Mouse (Mus musculus): ENCODE results near the gene Dkk2. TPM values are rescaled to one million over a fixed set of nuclear protein-coding genes. Genes with fewer than 3 reads are reported as not detected.

Dkk2 gene
- polyA plus RNA-seq, 1 experiment from 2014 or later = 2.5 TPM

- WGBS = 3% methylated on average over 23 of the region's 23 CpGs
- no peak overlapping the region for H3K9ac ChIP-seq
- no peak overlapping the region for H3K27ac ChIP-seq
These were observed 795 bp downstream of the Dkk2 start for GRCm38 (mm10) chr3:132085823-132086350.

GRCm38 (mm10) chr3:132086461-132086860 is 1.4 kb downstream of the Dkk2 start:
- Histone ChIP-seq H3K27me3 (peaks cover 33% of the 10 kb centered on the region), H3K4me1 (peaks cover 34% of the 10 kb centered on the region), H3K4me3 (peak overlapping the region; percentile 43), H3K9ac (no peak overlapping the region), H3K27ac (no peak overlapping the region), H3K4me2 (peak overlapping the region; percentile 93), H3K36me3 (no peaks in the 10 kb centered on the region), H3K9me3 (no peaks in the 10 kb centered on the region)
- 26% methylated on average over 5 of the region's 5 CpGs for WGBS
- no peak for ATAC-seq (ENCODE audit: borderline replicate concordance, extremely low read depth, low FRiP score, low TSS enrichment)

More at GRCm38 (mm10) chr3:132085823-132086350, 795 bp downstream of the Dkk2 start:
- Histone ChIP-seq H3K4me3 (peak overlapping the region; percentile 43), H3K4me1 (peaks cover 34% of the 10 kb centered on the region), H3K4me2 (peak overlapping the region; percentile 93), H3K36me3 (no peaks in the 10 kb centered on the region), H3K27me3 (peaks cover 33% of the 10 kb centered on the region), H3K9me3 (no peaks in the 10 kb centered on the region)
- no peak for ATAC-seq (ENCODE audit: borderline replicate concordance, extremely low read depth, low FRiP score, low TSS enrichment)

- peak; percentile 64 for ATAC-seq (ENCODE audit: borderline replicate concordance, extremely low read depth, low FRiP score, low TSS enrichment)
- peaks cover 34% of the 10 kb centered on the region for H3K4me1 ChIP-seq
- no peaks in the 10 kb centered on the region for H3K9me3 ChIP-seq
- H3K4me2 ChIP-seq = peak overlapping the region; percentile 93
- peaks cover 33% of the 10 kb centered on the region for H3K27me3 ChIP-seq
- H3K27ac ChIP-seq = no peak overlapping the region
- peak overlapping the region; percentile 35 for H3K4me3 ChIP-seq
- 1% methylated on average over 21 of the region's 21 CpGs for WGBS
- H3K36me3 ChIP-seq = no peaks in the 10 kb centered on the region
- peak overlapping the region; percentile 13; the same call in 1 of the 2 replicates for H3K9ac ChIP-seq
These were observed 2.0 kb downstream of the Dkk2 start for GRCm38 (mm10) chr3:132087011-132087486.

- Histone ChIP-seq H3K4me2 (no peak overlapping the region), H3K4me3 (no peak overlapping the region), H3K9ac (no peak overlapping the region), H3K9me3 (no peaks in the 10 kb centered on the region), H3K36me3 (no peaks in the 10 kb centered on the region), H3K27me3 (no peaks in the 10 kb centered on the region; the same call in 1 of the 2 replicates), H3K27ac (no peak overlapping the region), H3K4me1 (no peaks in the 10 kb centered on the region)
- no peak for ATAC-seq (ENCODE audit: borderline replicate concordance, extremely low read depth, low FRiP score, low TSS enrichment)
- 88% methylated on average over 3 of the region's 3 CpGs for WGBS
These were observed 7.9 kb downstream of the Dkk2 start for GRCm38 (mm10) chr3:132092983-132093382.

GRCm38 (mm10) chr3:132096296-132096695 is 11.2 kb downstream of the Dkk2 start:
- Histone ChIP-seq H3K27ac (no peak overlapping the region), H3K27me3 (no peaks in the 10 kb centered on the region), H3K9me3 (no peaks in the 10 kb centered on the region), H3K9ac (no peak overlapping the region), H3K4me2 (no peak overlapping the region), H3K4me1 (no peaks in the 10 kb centered on the region), H3K4me3 (no peak overlapping the region), H3K36me3 (no peaks in the 10 kb centered on the region)
- ATAC-seq (ENCODE audit: borderline replicate concordance, extremely low read depth, low FRiP score, low TSS enrichment) = no peak; the same call in 1 of the 2 replicates
- 48% methylated on average over 6 of the region's 6 CpGs for WGBS

- Histone ChIP-seq H3K4me3 (no peak overlapping the region), H3K4me1 (peaks cover 8% of the 10 kb centered on the region; the same call in 1 of the 2 replicates), H3K9ac (no peak overlapping the region), H3K4me2 (no peak overlapping the region), H3K27ac (no peak overlapping the region), H3K36me3 (no peaks in the 10 kb centered on the region), H3K27me3 (no peaks in the 10 kb centered on the region), H3K9me3 (no peaks in the 10 kb centered on the region)
- no peak for ATAC-seq (ENCODE audit: borderline replicate concordance, extremely low read depth, low FRiP score, low TSS enrichment)
- WGBS = 58% methylated on average over 3 of the region's 3 CpGs
These were observed 15.7 kb downstream of the Dkk2 start for GRCm38 (mm10) chr3:132100746-132101145.

- Histone ChIP-seq H3K36me3 (no peaks in the 10 kb centered on the region), H3K27me3 (no peaks in the 10 kb centered on the region), H3K9ac (no peak overlapping the region), H3K4me3 (no peak overlapping the region), H3K9me3 (no peaks in the 10 kb centered on the region), H3K4me2 (peak overlapping the region; percentile 36), H3K4me1 (peaks cover 8% of the 10 kb centered on the region; the same call in 1 of the 2 replicates), H3K27ac (no peak overlapping the region)
- no peak for ATAC-seq (ENCODE audit: borderline replicate concordance, extremely low read depth, low FRiP score, low TSS enrichment)
- WGBS = 18% methylated on average over 9 of the region's 9 CpGs
These were observed 17.9 kb downstream of the Dkk2 start for GRCm38 (mm10) chr3:132103020-132103419.

GRCm38 (mm10) chr3:132103454-132103853 is 18.4 kb downstream of the Dkk2 start:
- Histone ChIP-seq H3K36me3 (no peaks in the 10 kb centered on the region), H3K27ac (no peak overlapping the region), H3K4me2 (peak overlapping the region; percentile 36), H3K4me1 (peaks cover 8% of the 10 kb centered on the region; the same call in 1 of the 2 replicates), H3K9ac (no peak overlapping the region), H3K9me3 (no peaks in the 10 kb centered on the region), H3K27me3 (no peaks in the 10 kb centered on the region), H3K4me3 (no peak overlapping the region)
- no peak for ATAC-seq (ENCODE audit: borderline replicate concordance, extremely low read depth, low FRiP score, low TSS enrichment)
- WGBS = 30% methylated on average over 7 of the region's 7 CpGs

GRCm38 (mm10) chr3:132115772-132116511 is 30.9 kb downstream of the Dkk2 start:
- no peak for ATAC-seq (ENCODE audit: borderline replicate concordance, extremely low read depth, low FRiP score, low TSS enrichment)
- WGBS = 74% methylated on average over 7 of the region's 7 CpGs
- Histone ChIP-seq H3K36me3 (no peaks in the 10 kb centered on the region), H3K4me1 (no peaks in the 10 kb centered on the region), H3K4me2 (no peak overlapping the region), H3K27ac (no peak overlapping the region), H3K9ac (no peak overlapping the region), H3K4me3 (no peak overlapping the region), H3K9me3 (no peaks in the 10 kb centered on the region), H3K27me3 (no peaks in the 10 kb centered on the region)

- Histone ChIP-seq H3K36me3 (no peaks in the 10 kb centered on the region), H3K4me3 (no peak overlapping the region), H3K27me3 (no peaks in the 10 kb centered on the region), H3K27ac (no peak overlapping the region), H3K4me2 (no peak overlapping the region), H3K9me3 (no peaks in the 10 kb centered on the region), H3K4me1 (no peaks in the 10 kb centered on the region), H3K9ac (no peak overlapping the region)
- WGBS = 69% methylated on average over 5 of the region's 5 CpGs
- ATAC-seq (ENCODE audit: borderline replicate concordance, extremely low read depth, low FRiP score, low TSS enrichment) = no peak
These were observed 36.3 kb downstream of the Dkk2 start for GRCm38 (mm10) chr3:132121344-132121743.

- no peak overlapping the region for H3K27ac ChIP-seq
- H3K9me3 ChIP-seq = no peaks in the 10 kb centered on the region
- H3K9ac ChIP-seq = no peak overlapping the region
- H3K36me3 ChIP-seq = no peaks in the 10 kb centered on the region
- no peak overlapping the region for H3K4me3 ChIP-seq
- no peaks in the 10 kb centered on the region for H3K27me3 ChIP-seq
- WGBS = 9% methylated on average over 4 of the region's 4 CpGs
- no peak overlapping the region for H3K4me2 ChIP-seq
- H3K4me1 ChIP-seq = no peaks in the 10 kb centered on the region
- no peak for ATAC-seq (ENCODE audit: borderline replicate concordance, extremely low read depth, low FRiP score, low TSS enrichment)
These were observed 37.5 kb downstream of the Dkk2 start for GRCm38 (mm10) chr3:132122581-132122980.

- Histone ChIP-seq H3K9ac (no peak overlapping the region), H3K4me2 (no peak overlapping the region), H3K4me1 (no peaks in the 10 kb centered on the region), H3K4me3 (no peak overlapping the region), H3K9me3 (no peaks in the 10 kb centered on the region), H3K27me3 (no peaks in the 10 kb centered on the region), H3K27ac (no peak overlapping the region), H3K36me3 (no peaks in the 10 kb centered on the region)
- no peak for ATAC-seq (ENCODE audit: borderline replicate concordance, extremely low read depth, low FRiP score, low TSS enrichment)
- WGBS = 53% methylated on average over 8 of the region's 8 CpGs
These were observed 40.2 kb downstream of the Dkk2 start for GRCm38 (mm10) chr3:132125227-132125740.
